Mouse (Mus musculus) urinary bladder, postnatal 25 days (tissue): ENCODE data around the gene Lrrtm3.

Source experiments
- DNase-seq: peaks from one replicate; pipeline ENCODE4 v3.0.0; 2022; ENCODE audit warnings: low spot score

Lrrtm3 gene

DNA sequence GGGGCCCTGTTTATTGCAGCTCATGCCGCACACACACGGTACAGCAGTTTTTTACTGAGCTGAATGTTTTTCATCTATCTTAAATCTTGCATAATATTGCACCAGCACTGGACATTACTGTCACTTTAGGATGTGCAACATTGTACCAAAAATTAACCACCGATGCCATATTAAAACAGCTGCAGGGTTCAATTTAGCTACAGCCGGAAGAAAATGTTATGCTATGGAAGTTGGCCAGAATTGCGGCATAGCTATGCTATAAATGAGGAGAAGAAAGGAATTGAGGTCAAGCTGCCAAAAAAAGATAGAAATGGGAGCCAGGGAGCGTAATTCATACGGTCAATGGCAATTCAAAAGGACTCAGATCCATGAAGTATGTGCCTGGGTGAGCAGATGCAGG, 48.9 kb downstream of the Lrrtm3 start:
- DNase-seq, result no peak

DNA sequence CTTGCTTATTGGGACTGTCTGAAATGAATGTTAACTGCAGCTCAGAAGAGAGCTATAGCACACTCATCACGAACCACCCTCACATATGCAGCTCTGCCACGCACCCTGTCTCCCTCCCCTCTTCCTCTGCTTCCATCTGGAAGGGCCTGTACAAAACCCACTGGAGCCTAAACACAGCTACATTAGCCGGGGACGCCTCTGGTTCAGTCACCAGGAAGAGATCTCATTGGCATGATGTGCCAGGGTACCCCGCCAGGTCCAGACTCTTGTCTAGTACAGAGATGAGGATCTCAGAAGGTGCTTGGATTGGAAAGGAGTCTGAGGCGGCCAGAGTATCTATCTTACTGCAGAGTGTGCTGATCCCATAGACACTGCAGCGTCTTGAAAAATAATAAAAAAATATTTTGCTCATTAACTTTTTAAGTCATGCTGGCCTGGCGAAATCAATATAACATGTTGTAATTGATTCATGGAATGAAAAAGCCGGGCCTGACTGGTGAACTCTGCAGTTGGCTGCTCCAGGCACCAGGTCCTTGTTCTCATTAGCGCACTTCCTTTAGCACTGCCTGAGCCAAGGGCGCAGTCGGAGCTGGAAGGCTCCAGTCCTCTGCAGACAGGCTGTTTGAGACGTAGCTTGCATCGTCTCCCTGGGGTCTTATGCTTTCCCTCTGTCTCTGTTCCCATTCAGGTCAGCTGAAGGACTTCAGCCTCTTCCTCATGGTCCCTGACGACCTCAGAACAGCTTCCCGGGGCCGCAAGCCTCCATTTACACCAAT, 50.1 kb downstream of the Lrrtm3 start:
- DNase-seq, result no peak

DNA sequence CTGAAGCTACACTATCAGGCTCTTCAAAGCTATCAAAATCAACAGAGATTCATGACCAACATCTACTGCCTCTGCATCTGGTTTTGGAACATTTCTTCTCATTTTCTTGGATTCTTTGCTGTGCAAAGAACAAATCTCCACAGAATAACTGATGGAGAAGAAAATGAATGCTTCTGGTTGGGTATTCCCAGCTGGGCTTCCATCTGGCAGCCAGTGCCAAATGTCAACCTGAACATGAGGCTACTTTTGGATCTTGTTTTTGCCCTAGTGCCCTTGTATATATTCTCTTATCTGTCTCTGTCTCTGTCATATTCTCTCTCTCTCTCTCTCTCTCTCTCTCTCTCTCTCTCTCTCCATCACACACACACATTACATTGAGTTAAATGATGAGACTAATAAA, 59.2 kb downstream of the Lrrtm3 start:
- DNase-seq, result no peak

DNA sequence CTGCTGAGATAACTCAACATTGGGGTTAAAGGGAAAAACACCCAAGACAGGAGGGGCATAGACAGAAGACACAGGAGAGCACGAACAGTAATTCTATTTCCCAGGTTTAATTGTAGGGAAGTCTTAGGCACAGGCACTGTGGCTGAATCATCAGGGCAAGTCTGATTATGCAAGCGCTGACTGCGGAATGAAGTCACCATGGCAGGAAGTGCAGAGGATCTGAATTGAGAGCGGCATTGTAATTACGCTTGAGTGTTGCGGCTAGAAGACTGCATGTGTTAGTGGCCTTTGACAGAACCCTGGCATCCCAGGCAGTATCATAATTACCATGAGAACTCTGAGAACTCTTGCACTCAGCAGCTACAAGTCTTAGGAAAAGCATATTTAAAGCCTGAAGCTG, 66.7 kb downstream of the Lrrtm3 start:
- no peak for DNase-seq

DNA sequence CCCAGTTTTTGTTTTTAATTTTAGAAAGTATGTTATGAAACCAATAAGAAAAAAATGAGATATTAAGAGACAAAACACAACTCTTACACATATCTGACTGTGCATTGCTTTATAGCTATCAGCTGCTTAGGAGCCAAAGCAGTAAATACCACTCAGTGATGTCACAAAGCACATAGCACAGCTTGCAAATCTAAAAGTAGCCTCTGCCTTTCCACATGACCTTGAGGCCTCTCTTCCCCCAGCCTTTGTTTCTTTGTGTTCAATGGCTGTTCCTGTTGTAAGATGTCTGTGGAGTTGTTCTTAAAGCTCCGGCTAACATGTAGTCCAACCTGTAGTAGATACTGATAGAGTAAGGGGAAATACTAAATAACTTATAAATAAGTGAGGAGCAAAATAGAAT, 69.7 kb downstream of the Lrrtm3 start:
- no peak for DNase-seq

DNA sequence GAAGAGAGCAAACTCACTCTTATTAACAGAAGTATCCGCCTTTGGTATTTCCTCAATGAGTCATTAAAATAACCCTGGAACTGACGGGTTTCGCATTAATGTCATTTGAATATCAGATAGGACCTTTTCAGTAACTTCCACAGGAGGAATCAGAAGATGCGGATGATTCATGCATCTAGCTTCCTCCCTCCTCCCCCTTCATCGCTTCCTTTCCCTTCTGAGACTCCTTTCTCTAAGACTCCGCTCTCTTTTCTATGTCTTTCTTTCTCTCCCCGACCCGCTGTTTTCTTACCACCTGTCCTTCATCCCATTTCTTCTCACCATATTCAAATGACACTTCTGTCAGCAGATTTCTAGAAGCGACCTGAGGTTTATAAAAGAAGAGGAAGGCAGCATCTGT, 88.1 kb downstream of the Lrrtm3 start:
- no peak for DNase-seq

DNA sequence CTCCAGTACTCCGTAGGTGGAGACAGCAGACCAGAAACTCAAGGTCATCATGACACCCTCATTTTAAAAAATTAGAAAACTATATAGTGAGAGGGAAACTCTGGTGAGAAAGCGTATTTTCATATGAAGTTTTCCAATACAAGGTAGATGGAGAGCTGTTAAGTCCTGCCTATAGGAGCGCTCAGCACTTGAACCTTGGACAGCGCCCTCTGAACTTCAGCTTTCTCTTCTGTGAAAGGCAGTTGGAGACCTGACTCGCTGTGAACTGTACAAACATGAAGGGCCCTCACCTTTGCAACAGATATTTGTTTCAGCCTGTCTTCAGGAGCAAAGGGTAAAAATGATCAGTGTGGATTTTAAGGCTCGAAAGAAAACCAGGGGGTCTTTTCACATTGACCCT, 88.5 kb downstream of the Lrrtm3 start:
- no peak for DNase-seq

DNA sequence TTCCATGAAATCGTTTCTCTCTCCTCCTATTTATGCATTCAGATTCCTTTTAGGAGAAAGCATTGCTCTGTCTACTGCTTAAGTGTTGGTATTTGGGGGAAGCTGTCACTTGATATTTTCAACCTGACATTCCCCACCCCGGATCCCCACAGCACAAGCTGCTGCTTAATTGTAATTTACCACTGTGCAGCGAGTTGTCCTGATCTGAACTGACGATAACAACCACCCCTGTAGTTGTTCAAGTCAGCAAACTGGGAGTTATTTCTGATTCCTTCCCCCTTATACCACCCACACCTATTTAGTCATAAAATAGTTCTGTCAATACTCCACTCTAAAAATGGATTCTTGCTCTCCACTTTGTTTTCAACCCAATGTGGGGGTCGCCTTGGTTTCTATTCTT, 95.8 kb downstream of the Lrrtm3 start:
- no peak for DNase-seq

DNA sequence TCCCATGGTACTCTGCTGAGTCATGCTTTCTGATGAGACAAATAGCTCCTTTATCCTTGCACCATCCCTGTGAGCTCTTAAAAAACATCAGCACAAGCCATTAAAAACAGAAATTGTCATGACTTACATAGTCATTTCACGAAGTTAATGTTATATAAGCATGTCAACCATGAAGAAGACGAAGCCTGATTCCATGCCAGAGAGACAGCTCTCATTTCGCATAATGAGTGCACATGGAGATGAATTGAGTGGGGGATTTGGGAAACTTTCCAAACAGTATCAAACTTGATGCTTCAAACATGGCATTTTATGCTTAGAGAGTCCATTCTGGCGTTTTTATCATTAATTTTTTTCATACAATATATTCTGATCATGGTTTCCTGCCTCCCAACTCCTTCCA, 104.5 kb downstream of the Lrrtm3 start:
- DNase-seq, result no peak

DNA sequence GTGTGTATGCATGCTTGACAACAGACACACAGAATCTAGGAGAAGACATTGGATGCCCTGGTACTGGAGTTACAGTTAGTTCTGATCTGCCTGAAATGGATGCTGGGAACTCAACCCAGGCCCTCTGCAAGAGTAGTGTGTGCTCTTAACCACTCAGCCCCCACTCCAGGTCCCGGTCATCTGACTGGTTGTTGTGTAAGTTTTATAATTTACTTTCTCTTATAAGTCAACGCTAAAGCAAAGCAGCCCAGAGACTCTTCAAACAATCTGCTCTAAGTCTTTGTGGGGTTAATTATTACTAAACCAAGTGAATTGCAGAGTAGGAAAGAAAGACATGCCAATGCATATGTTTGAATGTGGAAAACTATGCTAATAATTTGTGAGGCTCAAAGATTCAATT, 110.7 kb downstream of the Lrrtm3 start:
- no peak for DNase-seq

DNA sequence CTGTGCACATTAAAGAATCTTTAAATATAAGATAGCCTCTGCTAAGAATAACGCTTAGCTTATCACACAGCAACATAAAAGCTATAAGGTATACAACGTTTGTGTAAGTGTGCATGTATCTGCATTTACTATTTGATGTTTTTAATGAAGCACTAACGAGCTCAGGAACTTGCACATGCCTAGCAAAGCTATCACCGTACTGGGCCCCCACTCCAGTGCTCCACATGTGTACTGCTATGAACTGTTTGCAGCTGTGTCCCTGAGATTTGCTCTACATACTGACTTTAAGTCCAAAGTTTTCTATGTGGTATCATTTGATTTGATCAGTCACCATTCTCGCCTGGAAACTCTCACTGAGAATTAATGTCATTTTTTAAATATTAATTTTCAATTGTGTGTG, 111.1 kb downstream of the Lrrtm3 start:
- DNase-seq, result no peak

DNA sequence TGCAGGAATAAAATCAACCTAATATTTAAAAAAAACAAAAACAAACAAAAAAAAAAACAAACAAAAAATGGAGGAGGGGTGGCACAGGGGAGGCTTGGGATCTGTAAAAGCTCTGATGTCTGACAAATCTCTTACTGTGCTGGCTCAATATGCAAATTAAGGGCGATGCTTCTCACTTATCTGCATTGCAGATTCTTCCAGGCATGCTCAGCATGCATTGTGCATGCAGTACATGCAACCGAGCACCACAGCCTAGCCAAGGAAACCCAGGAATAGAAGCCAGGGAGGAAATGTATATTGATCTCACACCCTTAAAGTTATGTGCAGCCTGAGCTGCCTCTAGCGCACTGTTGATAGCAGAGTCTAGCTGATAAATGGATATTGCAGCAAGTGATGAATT, 111.5 kb downstream of the Lrrtm3 start:
- no peak for DNase-seq

DNA sequence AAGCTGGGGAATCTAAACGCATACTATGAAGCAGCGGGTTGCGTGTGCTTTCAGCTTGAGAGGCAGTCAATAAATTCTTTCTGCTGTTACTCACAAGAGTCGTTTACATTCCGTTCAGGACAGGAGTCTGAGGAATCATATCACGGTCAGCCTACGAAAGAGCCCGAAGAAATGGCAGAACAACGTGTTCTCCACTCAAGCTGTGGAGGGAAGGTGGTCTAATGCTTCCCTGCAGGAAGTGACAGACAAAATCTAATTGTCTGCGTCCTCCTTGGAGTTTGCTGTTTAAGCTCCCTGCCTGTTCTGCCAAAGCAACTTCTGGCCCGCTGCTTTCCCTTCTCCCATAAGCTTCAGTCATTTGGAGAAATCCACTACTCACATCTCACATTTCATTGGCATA, 112.0 kb downstream of the Lrrtm3 start:
- no peak for DNase-seq

DNA sequence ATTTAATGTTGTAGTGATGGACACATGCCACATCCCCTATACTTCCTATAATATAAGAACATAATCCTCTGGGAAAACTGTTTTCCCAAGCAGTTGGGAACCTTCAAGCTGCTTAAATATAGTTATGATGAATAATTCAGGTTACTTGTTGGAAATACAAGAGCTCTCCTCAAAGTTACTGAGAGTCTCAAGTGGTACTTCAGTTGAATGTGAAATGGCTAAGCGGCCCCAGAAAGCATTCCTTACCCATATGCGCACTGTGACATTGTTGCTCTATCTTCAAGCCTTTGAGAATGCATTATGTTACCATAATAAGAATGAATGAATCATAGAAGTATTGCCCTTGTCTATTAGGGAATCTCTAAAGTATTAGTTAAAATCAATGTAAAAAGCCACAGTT, 117.8 kb downstream of the Lrrtm3 start:
- no peak for DNase-seq

DNA sequence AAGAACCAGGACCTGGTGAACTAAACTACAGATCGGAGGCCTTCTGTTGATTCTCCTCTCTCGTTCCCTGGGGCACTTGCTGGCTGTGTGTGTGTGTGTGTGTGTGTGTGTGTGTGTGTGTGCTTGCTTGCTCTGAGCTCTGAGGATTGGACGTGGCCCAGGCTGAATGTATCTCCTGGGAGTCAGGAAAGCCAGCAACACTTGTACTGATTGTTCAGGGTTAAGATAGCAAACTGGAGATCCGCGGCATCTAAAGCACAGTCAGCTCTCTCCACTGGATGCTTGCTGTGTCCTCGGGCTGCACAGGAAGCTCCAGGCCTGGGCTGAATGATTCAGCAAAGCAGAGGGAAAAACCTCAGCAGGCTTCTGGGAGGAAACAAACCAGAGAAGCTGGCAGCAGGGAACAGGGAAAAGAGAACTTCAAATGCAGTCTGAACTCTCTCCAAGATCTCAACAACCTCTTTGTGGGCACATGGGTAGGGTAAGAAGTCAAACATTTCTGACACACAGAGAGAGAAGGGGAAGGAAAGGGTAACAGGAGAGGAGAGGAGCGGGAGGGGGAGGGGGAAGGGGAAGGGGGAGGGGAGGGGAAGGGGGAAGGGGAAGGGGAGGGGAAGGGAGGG, 135.7 kb downstream of the Lrrtm3 start:
- DNase-seq, result no peak

DNA sequence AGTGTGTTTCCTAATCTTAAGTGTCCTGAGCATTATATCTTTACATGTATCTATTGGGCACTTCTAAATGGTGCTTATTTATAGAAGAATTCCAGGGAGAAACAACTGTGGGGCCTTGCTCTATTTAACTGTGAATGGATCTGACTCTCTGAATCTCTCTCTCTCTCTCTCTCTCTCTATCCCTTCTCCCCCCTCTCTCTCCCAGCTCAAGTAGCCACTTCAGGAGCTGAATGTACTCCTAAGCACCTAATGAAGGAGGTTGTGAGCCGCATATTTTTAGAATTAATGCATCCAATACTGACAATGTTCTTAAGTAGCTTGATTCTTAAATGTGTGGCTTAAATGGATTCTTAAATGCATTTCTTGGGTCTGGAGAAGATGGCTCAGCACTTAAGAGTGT, 138.6 kb downstream of the Lrrtm3 start:
- DNase-seq, result no peak

DNA sequence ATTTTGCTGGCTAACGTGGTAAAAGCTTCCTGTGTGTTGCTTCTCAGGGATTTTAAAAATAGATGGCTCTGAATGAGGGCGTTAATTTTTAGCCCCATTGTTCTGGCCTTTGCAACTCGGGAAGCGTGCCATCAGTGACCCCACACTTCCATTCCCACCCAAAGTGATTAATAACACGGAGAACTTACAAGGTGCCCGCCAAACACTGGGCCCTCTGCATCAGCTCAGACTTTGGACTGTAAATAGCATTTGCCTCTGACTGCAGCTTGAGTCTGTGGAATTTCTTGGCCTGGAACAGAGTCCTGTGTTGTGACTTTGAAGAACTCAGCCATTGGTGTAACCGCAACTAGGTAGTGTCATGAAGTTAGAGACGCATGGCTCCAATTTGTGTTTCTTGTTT, 139.2 kb downstream of the Lrrtm3 start:
- DNase-seq, result no peak

DNA sequence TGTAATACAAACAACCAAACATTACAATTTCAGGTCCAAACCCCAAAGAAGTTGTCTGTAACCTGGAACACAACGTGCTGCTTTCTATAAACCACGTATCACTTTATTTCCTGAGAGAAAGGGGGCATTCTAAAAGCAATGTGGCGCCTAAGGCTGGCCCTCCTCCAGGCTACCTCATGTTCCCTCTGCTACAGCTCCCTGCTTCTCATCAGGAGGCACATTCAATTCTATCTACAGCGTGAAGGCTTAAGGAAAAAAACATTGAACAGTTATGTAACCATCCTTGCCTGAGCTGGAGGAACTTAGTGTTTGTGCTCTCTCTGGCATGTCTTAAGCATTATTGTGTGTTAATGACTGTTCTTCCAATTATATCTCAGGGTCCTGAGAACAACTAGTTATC, 142.8 kb downstream of the Lrrtm3 start:
- DNase-seq, result no peak

DNA sequence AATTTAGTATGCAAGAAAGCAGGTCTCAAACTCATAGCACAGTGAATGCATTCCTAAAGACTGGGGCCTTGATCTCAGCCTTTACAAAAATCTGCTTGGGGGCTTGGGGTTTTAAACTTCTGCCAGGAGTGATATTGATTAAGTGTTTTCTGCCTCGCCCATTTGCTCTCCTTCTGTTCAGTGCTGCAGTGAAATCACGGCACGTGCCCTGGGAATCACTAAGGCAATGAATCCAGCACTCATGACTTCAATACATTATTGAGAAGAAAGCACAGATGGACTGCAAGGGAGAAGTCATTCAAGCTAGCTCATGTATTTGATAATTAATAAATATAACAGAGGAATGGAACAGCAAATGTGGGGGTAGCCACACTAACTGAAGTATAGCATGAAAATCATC, 144.5 kb downstream of the Lrrtm3 start:
- no peak for DNase-seq

DNA sequence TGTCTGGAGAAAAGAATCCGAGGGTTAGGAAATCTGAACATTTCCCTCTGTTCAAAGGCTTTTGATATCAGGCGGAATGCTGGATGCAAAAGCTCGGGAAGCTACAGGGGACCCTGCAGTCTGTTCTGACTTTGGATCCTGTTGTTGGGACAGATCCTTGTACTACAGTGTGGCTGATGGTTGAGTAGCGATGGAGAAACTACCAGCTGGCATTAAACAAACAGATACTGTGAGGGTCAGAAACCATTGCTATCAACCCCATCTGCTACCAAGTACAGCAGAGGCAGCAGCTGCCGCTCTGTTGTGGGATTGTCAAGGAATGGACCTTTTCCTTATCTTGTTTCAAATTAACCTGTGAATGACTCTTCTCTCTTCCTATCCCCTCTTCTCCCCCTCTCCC, 156.1 kb downstream of the Lrrtm3 start:
- no peak for DNase-seq

DNA sequence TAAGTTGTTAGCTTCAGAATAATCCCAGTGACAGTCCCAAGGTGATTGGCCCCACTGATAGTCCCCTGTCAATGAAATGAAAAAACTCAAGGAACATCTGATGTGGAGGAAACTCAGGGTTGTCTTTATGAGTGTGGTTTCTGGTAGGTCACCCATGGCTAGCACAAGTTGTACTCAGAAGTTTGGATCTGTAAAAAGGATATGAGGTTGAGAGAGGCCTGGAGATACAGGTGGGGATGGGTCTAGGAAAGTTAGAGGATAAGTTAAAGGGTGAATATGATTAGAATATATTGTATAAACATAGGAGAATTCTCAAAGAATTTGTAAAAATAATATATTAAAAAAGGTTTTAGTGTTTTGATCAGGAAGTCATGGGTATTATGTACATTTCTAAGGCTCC, 162.7 kb downstream of the Lrrtm3 start, which contains the start of gene Gm10118:
TSS of gene Gm10118 (minus strand) at position 101 of the 400 bp plus-strand sequence.
- DNase-seq, result no peak

DNA sequence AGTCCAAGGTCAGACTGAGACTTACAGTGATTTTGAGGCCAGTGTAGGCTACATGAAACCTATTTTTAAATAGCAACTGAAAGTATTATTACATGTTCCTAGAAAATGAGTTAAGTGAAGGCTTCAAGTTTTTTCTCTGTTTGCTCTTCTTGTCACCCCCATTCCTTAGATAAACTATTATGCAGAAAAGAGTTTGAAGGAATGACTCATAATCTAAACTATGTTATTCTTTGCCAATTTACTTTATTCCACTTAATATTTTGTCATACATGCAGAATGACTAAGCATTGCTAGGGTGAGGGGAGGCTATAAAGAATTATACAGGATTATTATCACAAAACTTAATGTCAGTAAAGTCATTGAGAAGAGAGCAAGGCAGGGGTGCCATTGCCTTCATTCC, 181.2 kb downstream of the Lrrtm3 start:
- DNase-seq, result no peak

DNA sequence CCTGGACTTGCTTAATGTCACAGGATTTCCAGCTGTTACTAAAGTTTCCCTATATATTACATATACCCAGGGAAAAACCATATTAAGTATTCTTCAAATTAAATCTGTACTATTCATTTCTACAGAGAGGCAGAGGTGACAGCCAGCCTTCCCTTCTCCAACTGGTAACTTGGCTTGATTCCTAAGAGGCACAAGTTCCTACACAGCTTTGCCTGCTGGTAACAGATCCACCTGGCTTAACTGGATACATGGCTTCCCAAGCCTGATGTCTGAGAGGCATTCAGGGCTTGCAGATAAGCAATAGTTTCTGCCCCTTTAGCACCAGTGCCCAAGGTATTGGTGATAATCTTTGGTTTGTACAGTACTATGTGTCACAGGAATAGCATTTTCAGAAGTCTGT, 190.2 kb downstream of the Lrrtm3 start:
- no peak for DNase-seq

DNA sequence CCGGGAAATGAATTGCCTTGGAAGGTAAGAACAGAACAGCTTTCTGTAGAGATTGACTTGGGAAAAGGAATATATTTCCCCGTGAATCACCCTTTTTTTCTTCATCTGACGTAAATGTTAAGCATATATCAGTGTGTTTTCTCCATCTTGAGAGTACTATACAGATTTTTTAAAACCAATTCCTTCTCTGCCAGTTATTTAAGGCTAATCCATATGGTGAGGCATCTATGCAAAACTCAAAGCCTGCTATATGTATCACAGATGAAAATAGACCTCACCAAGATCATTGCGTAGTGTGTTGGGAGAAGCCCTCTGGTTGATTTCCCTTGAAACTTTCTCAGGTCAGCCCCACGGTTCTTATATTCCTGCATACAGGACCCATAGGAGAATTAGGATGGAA, 195.5 kb downstream of the Lrrtm3 start:
- no peak for DNase-seq
